Mouse (Mus musculus): ENCODE measurements around the gene Nupl1. TPM values are rescaled to one million over a fixed set of nuclear protein-coding genes. Genes with fewer than 3 reads are reported as not detected.

Gene Nupl1
- polyA plus RNA-seq, 1 experiment from 2014 or later = 0.21 TPM

DNA sequence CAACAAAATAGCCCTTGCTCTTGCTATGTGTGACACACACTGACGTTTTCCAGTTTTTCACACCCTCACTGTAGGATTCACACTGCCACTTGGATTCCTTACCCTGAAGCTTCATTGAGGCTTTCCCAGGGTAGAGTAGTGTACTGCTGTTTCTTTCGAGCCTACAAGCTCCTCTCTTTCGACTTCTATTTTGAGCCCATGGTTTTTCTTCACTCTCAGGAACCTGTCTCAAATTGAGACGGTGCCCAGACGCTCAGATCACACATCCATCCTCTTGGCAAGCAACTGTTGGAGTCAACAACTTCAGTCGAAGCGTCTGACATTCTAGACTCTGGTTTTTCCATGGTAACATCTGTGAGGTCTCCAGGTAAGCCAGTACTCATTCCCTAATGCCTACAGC, 54.3 kb downstream of the Nupl1 start, which contains the start of gene Atp8a2:
Gene Atp8a2, minus strand, starts transcription at position 296 of the 400 bp plus-strand sequence.
- no peak within 1 kb of the TSS for H3K4me3 ChIP-seq (replicated peaks; ENCODE audit: low read length)
- no peaks in the 10 kb centered on the region for H3K4me1 ChIP-seq (replicated peaks; ENCODE audit: control insufficient read depth, insufficient read depth, low read length)
- H3K4me2 ChIP-seq (replicated peaks) = no peak within 1 kb of the TSS
- no peak for ATAC-seq (ENCODE audit: low FRiP score)
- no peak within 1 kb of the TSS for H3K9ac ChIP-seq
- H3K9me3 ChIP-seq (ENCODE audit: control insufficient read depth, low read length) = no peaks in the 10 kb centered on the region
- no peaks in the 10 kb centered on the region for H3K27me3 ChIP-seq (ENCODE audit: control insufficient read depth, insufficient read depth, low read length)
- no peaks in the 10 kb centered on the region for H3K36me3 ChIP-seq (replicated peaks; ENCODE audit: control insufficient read depth, insufficient read depth)
- WGBS = 88% methylated on average over 7 of the region's 7 CpGs
- H3K27ac ChIP-seq = no peak within 1 kb of the TSS
- no peak for DNase-seq (ENCODE audit: low spot score)

DNA sequence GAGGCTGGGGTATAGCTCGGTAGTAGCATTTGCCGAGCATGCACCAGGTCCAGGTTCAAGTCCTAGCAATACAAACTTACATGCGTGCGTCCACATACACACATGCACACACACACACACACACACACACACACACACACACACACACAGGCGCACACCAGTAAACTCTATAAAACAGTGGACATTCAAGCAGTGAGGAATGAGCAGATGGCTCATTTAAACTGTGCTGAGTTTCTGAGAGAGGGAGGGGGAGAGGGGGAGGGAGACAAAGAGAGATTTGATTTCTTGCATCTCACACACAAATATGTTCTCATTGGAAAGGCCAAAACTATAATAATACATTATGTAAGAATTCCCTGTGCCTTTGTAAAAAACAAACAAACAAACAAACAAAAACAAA, 55.2 kb downstream of the Nupl1 start:
- H3K36me3 ChIP-seq (replicated peaks; ENCODE audit: control insufficient read depth, insufficient read depth) = no peaks in the 10 kb centered on the region
- H3K4me2 ChIP-seq (replicated peaks) = no peak overlapping the region
- H3K27ac ChIP-seq = no peak overlapping the region
- WGBS = 82% methylated on average over 5 of the region's 5 CpGs
- ATAC-seq (ENCODE audit: low FRiP score) = no peak
- H3K27me3 ChIP-seq (ENCODE audit: control insufficient read depth, insufficient read depth, low read length) = no peaks in the 10 kb centered on the region
- H3K4me3 ChIP-seq (replicated peaks; ENCODE audit: low read length) = no peak overlapping the region
- H3K4me1 ChIP-seq (replicated peaks; ENCODE audit: control insufficient read depth, insufficient read depth, low read length) = no peaks in the 10 kb centered on the region
- DNase-seq (ENCODE audit: low spot score) = no peak
- no peaks in the 10 kb centered on the region for H3K9me3 ChIP-seq (ENCODE audit: control insufficient read depth, low read length)
- H3K9ac ChIP-seq = no peak overlapping the region

DNA sequence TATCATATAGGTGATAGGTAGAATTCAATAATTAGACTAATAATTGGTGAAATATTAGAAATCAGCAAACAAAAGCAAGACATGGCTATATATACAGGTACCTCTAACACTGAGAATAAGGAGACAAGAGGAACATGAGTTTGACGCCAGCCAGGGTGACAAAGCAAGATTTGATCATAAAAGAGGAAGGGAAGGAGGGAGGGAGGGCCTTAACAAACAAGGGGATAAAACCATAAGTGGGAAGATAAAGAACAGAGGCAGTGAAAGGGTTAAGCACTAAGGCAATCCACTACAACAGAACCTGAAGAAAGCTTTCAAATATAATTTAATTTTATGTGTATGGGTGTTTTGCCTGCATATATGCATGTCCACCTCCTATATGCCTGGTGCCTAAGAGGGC, 56.6 kb downstream of the Nupl1 start:
- ATAC-seq (ENCODE audit: low FRiP score) = no peak
- Histone ChIP-seq H3K4me2 (replicated peaks) (no peak overlapping the region), H3K36me3 (replicated peaks; ENCODE audit: control insufficient read depth, insufficient read depth) (no peaks in the 10 kb centered on the region), H3K4me1 (replicated peaks; ENCODE audit: control insufficient read depth, insufficient read depth, low read length) (no peaks in the 10 kb centered on the region), H3K9me3 (ENCODE audit: control insufficient read depth, low read length) (no peaks in the 10 kb centered on the region), H3K27ac (no peak overlapping the region), H3K9ac (no peak overlapping the region), H3K4me3 (replicated peaks; ENCODE audit: low read length) (no peak overlapping the region), H3K27me3 (ENCODE audit: control insufficient read depth, insufficient read depth, low read length) (no peaks in the 10 kb centered on the region)
- WGBS = 81% methylated on average over 1 of the region's 1 CpGs
- DNase-seq (ENCODE audit: low spot score) = no peak

DNA sequence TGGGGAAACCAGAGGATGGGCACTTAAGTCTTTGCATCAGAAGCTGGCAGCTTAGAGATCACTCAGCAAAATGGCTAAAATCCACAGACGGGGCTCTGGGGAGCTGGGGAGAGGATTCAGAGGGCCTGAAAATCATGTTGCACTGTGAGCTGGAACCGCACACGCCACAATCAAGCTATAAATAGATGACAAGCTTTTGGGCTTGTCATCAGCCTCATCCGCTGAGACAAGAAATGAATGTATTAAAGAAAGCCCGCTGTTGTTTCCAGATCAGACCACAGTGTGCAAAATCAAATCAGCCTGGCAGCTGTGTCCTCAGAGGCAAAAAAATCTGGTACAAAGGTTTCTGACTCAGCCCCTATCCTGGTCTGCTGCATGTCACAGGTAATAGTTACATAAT, 61.5 kb downstream of the Nupl1 start:
- no peak overlapping the region for H3K4me3 ChIP-seq (replicated peaks; ENCODE audit: low read length)

DNA sequence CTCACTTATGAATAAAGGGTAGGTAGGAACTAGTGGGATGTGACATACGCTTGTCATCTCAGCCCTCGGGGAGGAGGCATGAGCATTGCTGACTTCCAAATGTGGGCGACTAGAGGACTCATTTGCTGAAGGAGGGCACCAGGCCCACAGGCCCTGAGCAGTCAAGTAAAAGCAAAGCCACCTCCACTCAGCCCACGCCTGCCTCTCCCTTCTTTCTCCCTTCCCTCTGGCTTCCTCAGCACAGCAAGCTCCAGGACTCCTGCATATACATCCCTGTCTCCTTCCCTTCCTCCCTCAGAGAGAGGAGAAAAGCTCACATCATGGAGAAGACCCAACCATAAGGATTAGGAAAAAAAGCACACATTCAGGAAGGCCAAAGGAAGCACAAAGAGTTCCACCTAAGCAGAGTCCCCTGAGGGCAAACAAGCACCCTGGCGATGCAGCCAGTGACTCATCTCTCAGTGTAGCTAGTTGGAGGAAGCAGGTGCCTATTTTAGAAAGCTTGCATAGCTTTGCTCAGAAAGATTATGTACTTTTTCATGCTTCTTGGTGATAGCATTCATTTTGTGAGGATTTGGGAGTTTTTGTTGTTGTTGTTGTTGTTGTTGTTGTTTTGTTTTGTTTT, 62.9 kb downstream of the Nupl1 start:
- Histone ChIP-seq H3K9me3 (ENCODE audit: control insufficient read depth, low read length) (no peaks in the 10 kb centered on the region), H3K9ac (no peak overlapping the region), H3K4me3 (replicated peaks; ENCODE audit: low read length) (no peak overlapping the region), H3K27me3 (ENCODE audit: control insufficient read depth, insufficient read depth, low read length) (no peaks in the 10 kb centered on the region), H3K4me1 (replicated peaks; ENCODE audit: control insufficient read depth, insufficient read depth, low read length) (no peaks in the 10 kb centered on the region), H3K36me3 (replicated peaks; ENCODE audit: control insufficient read depth, insufficient read depth) (no peaks in the 10 kb centered on the region), H3K27ac (no peak overlapping the region), H3K4me2 (replicated peaks) (no peak overlapping the region)
- DNase-seq (ENCODE audit: low spot score) = no peak
- WGBS = 81% methylated on average over 5 of the region's 5 CpGs
- no peak for ATAC-seq (ENCODE audit: low FRiP score)

More for the DNA sequence above, 61.5 kb downstream of the Nupl1 start:
- no peaks in the 10 kb centered on the region for H3K4me1 ChIP-seq (replicated peaks; ENCODE audit: control insufficient read depth, insufficient read depth, low read length)
- ATAC-seq (ENCODE audit: low FRiP score) (no peak), DNase-seq (ENCODE audit: low spot score) (no peak)
- 74% methylated on average over 5 of the region's 5 CpGs for WGBS
- H3K36me3 ChIP-seq (replicated peaks; ENCODE audit: control insufficient read depth, insufficient read depth) = no peaks in the 10 kb centered on the region
- H3K4me2 ChIP-seq (replicated peaks) = no peak overlapping the region
- no peak overlapping the region for H3K27ac ChIP-seq
- no peaks in the 10 kb centered on the region for H3K9me3 ChIP-seq (ENCODE audit: control insufficient read depth, low read length)
- no peaks in the 10 kb centered on the region for H3K27me3 ChIP-seq (ENCODE audit: control insufficient read depth, insufficient read depth, low read length)
- H3K9ac ChIP-seq = no peak overlapping the region

DNA sequence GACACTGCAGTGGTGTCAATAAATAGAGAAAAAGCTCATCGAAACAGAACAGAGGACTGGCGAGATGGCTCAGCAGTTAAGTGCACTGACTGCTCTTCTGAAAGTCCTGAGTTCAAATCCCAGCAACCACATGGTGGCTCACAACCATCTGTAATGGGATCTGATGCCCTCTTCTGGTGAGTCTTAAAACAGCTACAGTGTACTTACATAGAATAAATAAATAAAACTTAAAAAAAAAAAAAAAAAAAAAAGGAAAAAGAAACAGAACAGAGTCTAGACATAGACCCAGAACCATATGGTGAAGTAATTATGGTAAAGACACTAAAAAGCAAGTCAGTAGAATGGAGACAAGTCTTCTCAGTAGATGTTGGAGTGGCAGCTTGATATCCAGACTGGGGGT, 69.9 kb downstream of the Nupl1 start:
- no peak for DNase-seq (ENCODE audit: low spot score)
- Histone ChIP-seq H3K4me2 (replicated peaks) (no peak overlapping the region), H3K36me3 (replicated peaks; ENCODE audit: control insufficient read depth, insufficient read depth) (no peaks in the 10 kb centered on the region), H3K4me3 (replicated peaks; ENCODE audit: low read length) (no peak overlapping the region), H3K27ac (no peak overlapping the region), H3K9me3 (ENCODE audit: control insufficient read depth, low read length) (no peaks in the 10 kb centered on the region), H3K4me1 (replicated peaks; ENCODE audit: control insufficient read depth, insufficient read depth, low read length) (peaks cover 8% of the 10 kb centered on the region; the same call in 1 of the 2 replicates), H3K9ac (no peak overlapping the region), H3K27me3 (ENCODE audit: control insufficient read depth, insufficient read depth, low read length) (no peaks in the 10 kb centered on the region)
- WGBS = 98% methylated on average over 2 of the region's 2 CpGs
- ATAC-seq (ENCODE audit: low FRiP score) = no peak

DNA sequence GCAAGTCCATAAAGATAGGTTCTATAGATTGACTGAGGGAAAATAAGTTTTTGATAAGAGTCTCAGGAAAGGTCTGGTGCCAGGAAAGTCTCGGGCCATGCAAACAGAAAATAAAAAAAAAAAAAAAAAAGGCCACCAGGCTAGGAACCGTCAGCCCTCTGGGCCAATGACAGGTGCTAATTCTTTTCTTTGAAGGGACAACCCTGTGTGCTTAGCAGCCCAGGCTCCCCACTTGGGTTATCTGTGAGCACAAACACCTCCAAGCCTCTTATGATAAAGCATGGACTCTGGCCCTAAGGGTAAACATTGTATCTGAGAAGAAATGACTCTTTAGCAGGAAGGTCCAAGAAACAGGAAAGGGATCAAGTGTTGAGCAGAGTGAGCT, 72.7 kb downstream of the Nupl1 start:
- no peak overlapping the region for H3K9ac ChIP-seq

DNA sequence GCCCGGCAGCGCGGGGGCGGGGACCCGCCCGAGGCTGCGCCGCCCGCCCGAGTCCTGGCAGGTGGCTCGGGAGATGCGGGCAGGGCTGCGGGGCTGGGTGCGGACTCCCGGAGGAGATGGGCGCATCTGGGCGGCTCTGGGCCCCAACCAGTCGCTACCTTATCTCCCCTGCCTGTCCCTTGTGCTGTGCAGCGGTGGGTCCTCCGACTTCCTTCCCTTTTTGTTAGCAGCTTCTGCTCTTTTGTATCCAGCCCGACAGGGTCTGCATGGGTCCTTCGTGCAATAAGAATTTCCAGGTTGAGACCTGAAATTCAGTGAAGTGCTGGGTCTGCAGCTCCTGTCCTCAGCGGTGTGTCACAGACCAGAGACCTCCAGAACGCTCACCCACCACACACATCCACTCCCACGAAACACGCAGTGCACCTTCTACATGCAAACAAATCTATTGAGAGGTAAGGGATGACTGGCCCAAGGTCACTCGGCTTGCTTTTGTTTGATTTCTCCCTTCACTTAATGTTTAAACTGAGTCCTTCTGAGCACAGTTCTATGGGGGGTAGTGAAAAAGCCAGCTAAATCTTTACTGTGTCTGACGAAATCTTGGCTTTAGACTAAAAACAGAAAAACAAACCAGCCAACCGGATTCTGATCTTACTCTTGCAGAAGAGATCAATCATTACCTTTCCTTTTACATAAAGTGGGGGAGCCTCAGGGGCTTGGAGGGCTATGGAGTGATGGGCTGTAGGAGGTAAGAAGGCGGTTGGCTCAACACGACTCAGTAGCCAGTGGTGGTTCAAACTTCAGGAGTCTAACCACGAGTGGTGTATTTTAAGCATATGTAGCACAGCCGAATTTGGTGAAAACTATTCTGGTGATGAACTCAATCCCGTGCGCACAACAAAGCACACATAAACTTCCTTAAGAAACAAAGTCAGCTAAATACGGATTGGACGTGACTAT, 73.3 kb downstream of the Nupl1 start:
- WGBS = 16% methylated on average over 37 of the region's 37 CpGs
- H3K27me3 ChIP-seq (ENCODE audit: control insufficient read depth, insufficient read depth, low read length) = peaks cover 5% of the 10 kb centered on the region; the same call in 1 of the 2 replicates
- H3K36me3 ChIP-seq (replicated peaks; ENCODE audit: control insufficient read depth, insufficient read depth) = no peaks in the 10 kb centered on the region
- peak overlapping the region; percentile 91 for H3K9ac ChIP-seq
- H3K4me3 ChIP-seq (replicated peaks; ENCODE audit: low read length) = peak overlapping the region; percentile 74
- no peaks in the 10 kb centered on the region for H3K9me3 ChIP-seq (ENCODE audit: control insufficient read depth, low read length)
- peaks cover 10% of the 10 kb centered on the region; the same call in 1 of the 2 replicates for H3K4me1 ChIP-seq (replicated peaks; ENCODE audit: control insufficient read depth, insufficient read depth, low read length)
- ATAC-seq (ENCODE audit: low FRiP score) = peak; percentile 13; the same call in 1 of the 2 replicates
- DNase-seq (ENCODE audit: low spot score) = no peak
- peak overlapping the region; percentile 93 for H3K27ac ChIP-seq
- H3K4me2 ChIP-seq (replicated peaks) = peak overlapping the region; percentile 78

More for the DNA sequence above, 72.7 kb downstream of the Nupl1 start:
- DNase-seq (ENCODE audit: low spot score) (no peak), ATAC-seq (ENCODE audit: low FRiP score) (no peak)
- Histone ChIP-seq H3K27ac (no peak overlapping the region), H3K9me3 (ENCODE audit: control insufficient read depth, low read length) (no peaks in the 10 kb centered on the region), H3K27me3 (ENCODE audit: control insufficient read depth, insufficient read depth, low read length) (peaks cover 5% of the 10 kb centered on the region; the same call in 1 of the 2 replicates), H3K36me3 (replicated peaks; ENCODE audit: control insufficient read depth, insufficient read depth) (no peaks in the 10 kb centered on the region), H3K4me1 (replicated peaks; ENCODE audit: control insufficient read depth, insufficient read depth, low read length) (peaks cover 8% of the 10 kb centered on the region; the same call in 1 of the 2 replicates), H3K4me3 (replicated peaks; ENCODE audit: low read length) (peak overlapping the region; percentile 74), H3K4me2 (replicated peaks) (peak overlapping the region; percentile 78)
- WGBS = 42% methylated on average over 2 of the region's 2 CpGs

DNA sequence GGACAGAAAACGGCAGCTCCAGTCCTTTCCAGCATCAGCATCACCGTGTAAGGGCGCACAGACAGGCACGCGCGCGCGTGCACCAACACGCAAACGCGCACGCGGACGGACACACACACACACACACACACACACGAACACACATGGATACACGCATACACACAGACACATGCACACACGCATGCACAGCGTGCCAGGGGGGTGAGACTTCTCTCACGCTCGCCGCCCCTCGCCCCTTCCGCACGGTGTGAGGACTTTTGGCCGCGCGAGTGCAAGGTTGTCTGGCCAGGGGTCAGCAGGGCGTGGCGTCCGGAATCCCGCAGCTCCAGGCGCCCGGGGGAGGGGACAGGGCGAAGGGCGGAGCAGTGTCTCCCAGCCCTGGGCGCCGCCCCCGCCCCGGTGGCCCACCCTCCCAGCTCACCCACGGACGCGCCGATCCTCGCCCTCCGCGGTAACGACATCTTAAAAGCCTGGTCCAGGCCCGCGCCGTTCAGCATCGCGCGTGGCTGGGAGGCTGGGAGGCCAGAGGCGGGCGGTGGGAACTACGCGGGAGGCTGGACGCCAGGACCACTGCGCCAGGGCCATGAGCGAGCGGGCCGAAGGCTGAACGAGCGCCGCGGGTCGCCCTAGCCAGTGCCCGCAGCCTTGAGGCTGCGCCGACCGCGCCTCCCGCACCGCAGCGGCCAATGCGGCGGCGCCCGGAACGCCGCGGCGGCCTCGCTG, 74.2 kb downstream of the Nupl1 start:
- H3K4me3 ChIP-seq (replicated peaks; ENCODE audit: low read length) = peak overlapping the region; percentile 74
- no peaks in the 10 kb centered on the region for H3K36me3 ChIP-seq (replicated peaks; ENCODE audit: control insufficient read depth, insufficient read depth)
- peak; percentile 79 for DNase-seq (ENCODE audit: low spot score)
- no peaks in the 10 kb centered on the region for H3K9me3 ChIP-seq (ENCODE audit: control insufficient read depth, low read length)
- peaks cover 5% of the 10 kb centered on the region; the same call in 1 of the 2 replicates for H3K27me3 ChIP-seq (ENCODE audit: control insufficient read depth, insufficient read depth, low read length)
- ATAC-seq (ENCODE audit: low FRiP score) = peak; percentile 88
- peak overlapping the region; percentile 78 for H3K4me2 ChIP-seq (replicated peaks)
- peak overlapping the region; percentile 93 for H3K27ac ChIP-seq
- peaks cover 16% of the 10 kb centered on the region; the same call in 1 of the 2 replicates for H3K4me1 ChIP-seq (replicated peaks; ENCODE audit: control insufficient read depth, insufficient read depth, low read length)
- under 1% methylated on average over 79 of the region's 84 CpGs for WGBS
- peak overlapping the region; percentile 91 for H3K9ac ChIP-seq
